Mouse (Mus musculus): ENCODE data around the gene Plac8. TPM values are rescaled to one million over a fixed set of nuclear protein-coding genes. Genes with fewer than 3 reads are reported as not detected.

Gene Plac8
- total RNA-seq, 2 experiments from 2014 or later = not detected

DNA sequence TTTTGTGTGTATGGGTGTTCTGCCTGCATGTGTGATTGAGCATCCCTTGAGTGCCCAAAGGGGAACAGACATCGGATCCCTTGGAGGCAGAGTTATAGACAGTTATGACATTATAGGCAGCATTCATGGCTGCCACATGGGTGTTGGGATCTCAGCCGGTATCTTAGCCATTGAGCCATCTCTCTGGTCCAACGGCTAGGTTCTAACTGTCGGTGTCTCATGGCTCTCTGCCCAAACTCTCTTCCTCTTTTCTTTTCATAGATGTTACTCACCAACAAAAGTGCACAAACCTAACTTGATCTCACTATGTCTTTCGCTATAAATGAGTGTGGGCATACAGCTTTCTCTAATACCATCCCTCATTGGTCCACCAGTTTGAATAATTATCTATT is 10.4 kb upstream of the Plac8 start:
- DNase-seq (ENCODE audit: low spot score in 2 of 2) = no peak

DNA sequence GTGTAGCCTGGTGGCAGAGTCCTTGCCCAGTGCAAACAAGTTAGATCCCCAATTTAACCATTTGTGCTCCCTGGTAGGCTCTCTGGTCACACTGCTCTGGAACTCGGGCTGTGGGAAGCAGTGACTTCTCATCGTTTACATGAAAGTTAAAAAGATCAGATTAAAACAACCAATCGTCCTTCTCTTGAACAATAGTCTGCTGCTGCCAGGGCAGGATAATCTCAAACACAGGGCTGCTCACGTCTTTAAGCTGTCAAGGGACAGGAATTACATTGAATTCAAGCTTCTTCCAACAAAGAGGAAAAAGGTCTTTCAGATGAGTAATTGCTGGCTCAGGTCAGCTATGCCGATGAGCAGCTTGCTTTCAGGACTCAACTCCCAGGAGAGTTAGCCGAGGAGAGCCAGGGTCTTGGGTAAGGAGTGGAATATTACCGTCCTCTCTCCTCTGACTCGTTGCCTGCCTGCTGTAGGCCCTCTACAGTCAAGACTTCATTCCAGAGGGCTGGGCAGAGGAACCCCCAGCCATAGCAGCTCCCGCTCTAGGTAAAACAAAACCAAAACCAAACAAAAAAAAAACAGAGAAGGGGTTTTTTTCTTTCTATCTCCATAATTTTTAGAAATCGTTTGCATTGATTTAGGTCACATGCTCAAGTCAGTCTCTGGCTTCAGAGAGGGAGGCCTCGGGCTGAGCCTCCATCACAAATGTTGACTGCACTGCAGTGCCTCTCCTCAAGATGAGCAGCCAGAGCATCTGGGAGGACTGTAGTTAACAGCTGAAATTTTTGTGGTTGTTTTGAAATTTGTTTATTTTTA is 9.8 kb upstream of the Plac8 start:
- DNase-seq (ENCODE audit: low spot score in 2 of 2) = no peak
- intact Hi-C loops (cut with DNase I) = no loop called here

More for the DNA sequence above, 10.4 kb upstream of the Plac8 start:
- intact Hi-C loops (cut with DNase I) = no loop called here

DNA sequence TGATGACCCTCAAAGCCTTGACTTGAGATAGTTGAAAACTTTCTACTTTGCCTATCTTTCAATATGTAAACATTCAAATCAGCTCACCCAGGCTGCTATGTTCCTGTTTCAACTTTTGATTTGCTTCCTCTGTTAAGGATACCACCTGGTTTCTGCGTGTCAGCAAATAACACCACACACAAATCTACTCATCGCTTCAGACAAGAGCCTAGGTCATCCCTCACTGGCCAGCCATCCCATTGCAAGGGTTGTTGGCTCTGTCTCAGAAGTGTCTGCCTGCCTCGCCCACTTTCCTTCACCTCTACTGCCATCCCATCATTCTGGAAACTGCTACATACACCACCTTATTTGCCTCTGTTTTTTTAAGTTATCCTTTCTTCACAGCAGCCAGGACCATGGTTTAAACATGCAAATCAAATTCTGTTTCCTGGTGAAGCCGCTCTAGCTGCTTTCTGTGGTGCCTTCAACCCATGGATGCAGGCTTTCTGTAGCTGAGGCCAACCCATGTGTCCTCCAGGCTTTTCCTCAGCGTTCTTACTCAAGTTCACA is 6.9 kb upstream of the Plac8 start:
- intact Hi-C loops (cut with DNase I) = no loop called here
- DNase-seq (ENCODE audit: low spot score in 2 of 2) = no peak

GRCm38 (mm10) chr5:100574771-100575170 is 2.7 kb upstream of the Plac8 start:
- intact Hi-C loops (cut with DNase I) = no loop called here
- no peak for DNase-seq (ENCODE audit: low spot score in 2 of 2)

- no peak for DNase-seq (ENCODE audit: low spot score in 2 of 2)
- intact Hi-C loops (cut with DNase I) = no loop called here
Observed at GRCm38 (mm10) chr5:100573256-100573655, 1.2 kb upstream of the Plac8 start.

DNA sequence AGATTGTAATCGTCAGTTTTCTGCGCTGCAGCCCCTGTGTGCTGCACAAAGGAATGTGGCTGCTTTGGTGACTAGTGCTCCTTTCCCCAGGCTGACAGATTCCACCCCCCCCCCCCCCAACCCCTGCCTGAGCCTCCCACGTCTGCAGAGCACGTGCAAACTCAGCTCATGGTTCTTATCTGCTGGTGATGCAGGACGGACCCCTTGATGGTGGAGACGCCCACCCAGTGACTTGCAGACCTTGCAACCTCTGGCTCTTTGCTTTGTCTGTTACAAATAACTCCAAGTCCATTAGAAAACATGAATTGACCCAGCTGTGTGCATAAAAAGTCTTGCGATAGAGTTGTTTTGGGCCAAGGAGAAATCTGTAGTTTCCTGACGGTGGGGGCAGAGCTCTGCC is 1.3 kb downstream of the Plac8 start:
- no peak for DNase-seq (ENCODE audit: low spot score in 2 of 2)
- intact Hi-C loops (cut with DNase I) = no loop called here

GRCm38 (mm10) chr5:100569997-100570595 is 1.9 kb downstream of the Plac8 start:
- intact Hi-C loops (cut with DNase I) = no loop called here
- no peak for DNase-seq (ENCODE audit: low spot score in 2 of 2)

DNA sequence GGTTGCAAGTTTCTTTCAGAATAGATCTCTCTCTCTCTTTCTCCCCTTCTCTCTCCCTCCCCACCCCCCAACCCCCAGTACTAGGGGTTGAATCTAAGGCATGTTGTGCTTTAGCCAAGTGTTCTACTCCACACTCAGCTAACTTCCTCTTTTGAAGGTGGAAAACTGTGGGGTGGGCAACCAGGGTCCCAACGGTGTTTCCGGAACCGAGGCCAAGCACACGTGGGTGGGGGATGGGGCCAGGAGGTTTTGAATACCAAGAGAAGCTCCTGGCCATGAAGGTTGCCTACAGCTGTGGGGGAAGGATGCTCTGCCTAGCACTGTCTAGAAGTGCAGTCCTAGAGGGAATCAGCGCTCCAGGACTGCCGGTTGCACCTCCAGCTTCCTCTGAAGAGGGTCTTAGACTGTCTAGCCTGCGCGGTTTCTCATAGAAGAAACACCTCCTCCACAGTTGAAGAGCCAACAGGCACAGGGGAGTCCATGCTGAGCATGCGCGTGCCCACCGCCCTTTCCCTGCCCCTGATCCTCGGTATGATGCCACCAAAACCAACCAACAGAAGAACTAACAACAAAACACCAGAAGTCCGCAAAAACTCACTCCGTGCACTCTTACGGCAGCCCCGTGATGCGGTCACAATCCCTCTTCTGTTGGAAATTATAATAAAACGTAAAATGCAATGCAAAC is 2.7 kb downstream of the Plac8 start:
- intact Hi-C loops (cut with DNase I) = no loop called here

DNA sequence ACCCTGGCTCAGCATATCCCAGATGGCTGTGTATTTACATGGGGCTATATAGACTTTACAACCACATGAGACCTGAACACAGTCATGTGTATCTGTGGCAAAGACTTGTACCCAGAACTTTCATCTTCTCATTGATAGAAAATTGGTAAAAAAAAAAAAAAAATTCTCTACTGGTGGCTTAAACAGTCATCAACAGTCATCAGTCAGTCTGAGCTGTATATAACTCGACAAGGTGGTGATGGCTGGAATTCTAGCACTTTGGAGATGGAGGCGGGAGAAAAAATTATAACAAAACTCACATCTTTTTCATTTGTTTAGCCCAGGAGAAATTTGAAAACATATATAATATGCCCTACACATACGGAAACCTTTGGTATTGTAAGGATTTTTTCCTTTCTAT is 3.2 kb downstream of the Plac8 start:
- intact Hi-C loops (cut with DNase I) = no loop called here
- DNase-seq (ENCODE audit: low spot score in 2 of 2) = no peak

More for the DNA sequence above, 2.7 kb downstream of the Plac8 start:
- DNase-seq (ENCODE audit: low spot score in 2 of 2) = no peak

DNA sequence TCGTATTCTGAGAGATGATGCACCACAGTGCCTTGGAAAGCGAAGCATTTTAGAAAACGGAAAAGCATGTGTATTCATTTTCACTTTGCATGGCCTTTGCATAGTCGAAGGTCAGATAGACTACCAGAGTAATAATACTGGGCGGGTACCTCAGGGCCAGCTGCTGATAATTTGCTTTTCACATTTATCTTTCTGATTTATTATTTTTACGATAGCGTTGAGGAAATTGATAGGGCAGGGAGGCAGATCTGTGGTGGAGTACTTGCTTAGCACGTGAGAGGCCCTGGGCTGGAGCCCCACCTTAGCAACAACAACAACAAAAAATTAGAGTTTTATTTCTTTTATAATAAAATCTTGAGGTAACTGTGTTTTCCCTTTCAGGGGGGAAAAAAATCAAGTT is 3.9 kb downstream of the Plac8 start:
- intact Hi-C loops (cut with DNase I) = no loop called here

GRCm38 (mm10) chr5:100567258-100568032 is 4.6 kb downstream of the Plac8 start:
- no peak for DNase-seq (ENCODE audit: low spot score in 2 of 2)
- intact Hi-C loops (cut with DNase I) = no loop called here

More for the DNA sequence above, 3.9 kb downstream of the Plac8 start:
- DNase-seq (ENCODE audit: low spot score in 2 of 2) = no peak

DNA sequence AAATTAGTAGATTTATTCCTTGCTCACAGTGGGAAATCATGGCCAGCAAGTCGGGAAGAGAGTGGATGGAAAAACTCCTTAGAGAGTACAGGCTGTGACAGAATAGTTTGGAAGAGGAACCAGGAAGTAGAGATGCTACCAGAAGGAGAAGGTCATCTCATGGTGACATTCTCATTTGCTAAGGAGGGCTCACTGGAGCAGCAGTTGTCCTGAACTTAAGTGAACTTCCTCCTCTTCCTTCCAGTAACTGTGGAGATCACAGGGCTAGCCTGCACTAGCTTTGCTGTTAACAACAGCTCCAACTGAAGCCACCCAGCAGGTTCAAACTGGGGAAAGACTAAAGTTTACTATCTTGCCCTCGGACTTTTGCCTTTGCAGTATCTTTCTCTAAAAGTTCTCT is 5.2 kb downstream of the Plac8 start:
- no peak for DNase-seq (ENCODE audit: low spot score in 2 of 2)
- intact Hi-C loops (cut with DNase I) = no loop called here

DNA sequence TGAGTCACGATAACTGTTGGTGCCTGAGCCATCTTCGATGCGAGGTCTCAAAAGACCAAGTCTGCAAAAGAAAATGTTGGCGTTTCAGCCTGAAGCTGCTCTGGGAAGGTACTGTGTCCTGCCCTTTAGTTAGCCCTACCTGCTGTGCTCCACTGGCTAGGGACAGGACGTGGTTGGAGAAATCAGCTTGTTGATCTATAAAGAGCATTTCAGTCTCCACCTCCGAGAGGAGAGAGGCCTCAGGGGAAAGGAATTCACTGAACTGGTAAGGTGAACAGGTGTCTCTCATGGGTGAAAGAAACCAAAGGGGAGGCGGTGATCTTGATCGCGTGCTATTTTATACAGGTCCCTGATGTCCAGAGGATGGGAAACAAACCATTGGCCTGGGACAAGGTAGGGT is 9.3 kb downstream of the Plac8 start:
- DNase-seq (ENCODE audit: low spot score in 2 of 2) = no peak
- intact Hi-C loops (cut with DNase I) = no loop called here

- no peak for DNase-seq (ENCODE audit: low spot score in 2 of 2)
- intact Hi-C loops (cut with DNase I) = no loop called here
Observed at GRCm38 (mm10) chr5:100559357-100559756, 12.7 kb downstream of the Plac8 start.

- no peak for DNase-seq (ENCODE audit: low spot score in 2 of 2)
Observed at GRCm38 (mm10) chr5:100558783-100559182, 13.3 kb downstream of the Plac8 start.

GRCm38 (mm10) chr5:100557537-100557936 is 14.5 kb downstream of the Plac8 start:
- intact Hi-C loops (cut with DNase I) = no loop called here
- no peak for DNase-seq (ENCODE audit: low spot score in 2 of 2)

More at GRCm38 (mm10) chr5:100558783-100559182, 13.3 kb downstream of the Plac8 start:
- intact Hi-C loops (cut with DNase I) = no loop called here

DNA sequence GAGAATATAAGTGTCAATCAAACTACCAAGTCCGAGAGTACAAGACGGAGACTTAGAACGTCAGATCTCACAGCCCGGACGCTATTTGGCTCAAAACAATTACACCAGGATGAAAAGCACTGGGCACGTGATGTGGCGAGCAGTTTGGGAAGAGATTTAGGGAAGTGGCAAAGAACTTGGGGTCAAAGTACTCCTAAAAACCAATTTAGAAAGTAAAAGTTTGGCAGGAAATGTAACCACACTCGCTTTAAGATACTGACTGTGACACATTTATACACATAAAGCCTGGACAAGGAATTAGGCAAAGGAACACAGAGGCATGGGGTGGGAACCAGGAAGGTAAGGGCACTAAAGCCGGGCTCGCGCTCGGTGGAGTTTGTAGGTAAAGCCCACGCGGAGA is 15.0 kb downstream of the Plac8 start:
- intact Hi-C loops (cut with DNase I) = no loop called here
- no peak for DNase-seq (ENCODE audit: low spot score in 2 of 2)

DNA sequence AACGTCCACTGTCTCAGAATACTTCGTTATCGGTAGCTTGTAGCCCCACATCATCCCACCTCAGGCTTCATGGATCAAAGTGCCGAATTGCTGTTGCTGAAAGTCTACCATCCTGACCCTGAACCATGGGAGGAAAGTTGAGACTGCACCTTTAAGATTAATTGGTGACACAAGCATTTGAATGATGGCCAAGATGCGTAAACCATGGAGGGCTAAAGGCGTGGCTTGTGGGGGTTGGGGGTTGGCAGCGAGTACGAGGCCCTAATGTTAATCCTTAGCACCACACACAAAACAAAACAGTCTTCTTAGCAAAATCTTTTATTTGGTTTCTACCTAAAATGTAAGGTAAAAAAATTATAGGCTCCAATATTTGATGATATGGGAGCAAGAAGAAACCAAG is 18.6 kb downstream of the Plac8 start:
- DNase-seq (ENCODE audit: low spot score in 2 of 2) = no peak
- intact Hi-C loops (cut with DNase I) = no loop called here

GRCm38 (mm10) chr5:100551952-100552351 is 20.1 kb downstream of the Plac8 start:
- intact Hi-C loops (cut with DNase I) = no loop called here
- DNase-seq (ENCODE audit: low spot score in 2 of 2) = no peak

GRCm38 (mm10) chr5:100550151-100550550 is 21.9 kb downstream of the Plac8 start:
- intact Hi-C loops (cut with DNase I) = no loop called here

More at GRCm38 (mm10) chr5:100550151-100550550, 21.9 kb downstream of the Plac8 start:
- DNase-seq (ENCODE audit: low spot score in 2 of 2) = no peak
